Mouse (Mus musculus) adrenal gland, postnatal 14 days (tissue): ENCODE results near the gene Rplp2. TPM values are rescaled to one million over a fixed set of nuclear protein-coding genes. Genes with fewer than 3 reads are reported as not detected.

Experiments
- DNase-seq: peaks from one replicate; pipeline ENCODE4 v3.0.0; 2021; ENCODE audit warnings: mixed read lengths
- total RNA-seq: library from RNA; stranded (reverse); gene quantifications from 2 replicates; pipeline ENCODE4 v1.2.3, GENCODE M21; 2021

Gene Rplp2
- total RNA-seq, 1 experiment from 2014 or later, result 908 TPM

DNA sequence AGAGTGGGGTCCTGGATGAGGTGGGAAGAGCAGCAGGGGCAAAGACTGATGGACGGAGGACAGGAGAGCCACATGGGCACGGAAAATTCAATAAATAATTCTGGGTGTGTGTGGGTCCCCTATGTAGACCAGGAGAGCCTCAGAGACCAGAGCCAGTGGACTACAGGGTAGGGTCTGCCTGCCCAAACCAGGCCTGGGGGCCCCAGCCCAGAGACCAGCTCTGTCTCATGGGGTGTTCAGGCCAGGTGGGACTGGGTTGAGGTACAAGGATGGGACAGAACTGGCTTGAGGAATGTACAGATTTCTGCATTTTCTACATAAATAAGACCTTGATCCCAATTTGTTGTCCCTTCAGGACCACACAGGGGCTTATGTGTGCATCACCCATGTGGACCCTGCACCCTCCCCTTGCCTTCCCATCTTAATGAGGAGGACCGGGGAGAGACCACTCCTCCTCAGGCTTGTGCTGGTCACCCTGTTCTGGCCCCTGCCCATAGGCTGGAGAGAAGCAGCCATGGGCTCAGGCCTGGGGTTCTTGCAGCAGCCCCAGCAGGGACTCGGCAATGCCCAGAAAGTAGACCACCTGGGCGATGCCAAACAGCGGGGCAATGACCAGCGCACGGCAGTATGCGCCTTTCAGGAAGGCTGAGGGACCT is 16.5 kb upstream of the Rplp2 start:
- DNase-seq, result no peak

DNA sequence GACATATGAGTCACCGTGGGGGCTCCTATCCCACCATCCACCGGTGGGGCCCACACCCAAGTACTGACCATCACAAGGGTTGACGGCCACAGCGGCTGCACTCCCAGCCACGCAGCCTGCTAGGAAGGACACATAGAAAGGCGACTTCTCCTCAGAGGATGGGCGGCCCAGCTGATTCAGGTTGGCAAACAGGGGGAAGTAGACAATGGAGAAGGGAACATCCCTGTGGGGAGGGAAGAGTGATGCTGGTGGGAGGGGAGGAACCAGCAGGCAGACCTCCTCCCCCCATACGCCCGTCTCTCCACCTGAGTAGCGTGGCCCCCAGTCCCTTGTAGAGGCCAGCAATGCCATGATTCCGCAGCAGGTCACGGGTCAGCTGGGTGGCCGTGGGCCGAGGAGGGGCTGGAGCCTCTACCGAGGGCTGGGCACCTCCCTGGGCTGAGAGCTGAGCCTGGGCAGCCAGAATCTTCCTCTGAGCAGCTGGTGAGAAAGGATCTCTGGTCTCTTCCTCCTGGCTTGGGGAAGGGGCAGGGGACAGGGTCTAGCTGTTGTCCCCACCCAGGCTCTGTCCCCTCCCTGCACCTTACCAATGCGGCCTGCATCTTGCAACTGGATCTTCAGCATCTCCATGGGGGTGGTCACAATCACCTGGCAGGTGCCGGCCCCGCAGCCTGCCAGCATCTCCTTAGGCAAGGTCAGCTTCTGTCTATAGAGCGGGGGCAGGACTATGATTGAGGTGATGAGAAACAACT is 15.6 kb upstream of the Rplp2 start:
- DNase-seq, result no peak

DNA sequence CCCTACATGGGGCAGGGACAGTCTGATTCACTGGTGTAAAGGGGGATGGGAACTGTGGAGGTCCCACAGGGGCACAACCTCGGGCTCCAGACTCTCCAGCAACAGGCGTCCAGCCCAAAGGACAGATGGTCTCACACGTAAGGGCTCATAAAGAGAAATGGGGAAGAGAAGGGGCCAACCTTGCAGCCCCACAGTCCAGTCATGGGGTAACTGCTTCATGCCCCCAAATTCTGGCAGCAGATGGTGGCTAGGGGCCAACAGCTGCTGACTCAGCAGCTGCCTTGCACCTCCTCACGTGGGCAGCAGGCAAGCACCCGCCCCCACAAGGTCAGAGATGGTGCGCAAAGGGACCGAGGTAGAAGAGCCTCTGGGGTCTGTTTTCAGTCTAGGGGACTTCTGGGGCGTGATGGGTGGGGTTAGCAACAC is 15.0 kb upstream of the Rplp2 start:
- peak; percentile 90 for DNase-seq

GRCm38 (mm10) chr7:141432741-141433516 is 14.2 kb upstream of the Rplp2 start:
- peak; percentile 82 for DNase-seq

GRCm38 (mm10) chr7:141433517-141434400 is 13.4 kb upstream of the Rplp2 start:
- DNase-seq, result no peak

DNA sequence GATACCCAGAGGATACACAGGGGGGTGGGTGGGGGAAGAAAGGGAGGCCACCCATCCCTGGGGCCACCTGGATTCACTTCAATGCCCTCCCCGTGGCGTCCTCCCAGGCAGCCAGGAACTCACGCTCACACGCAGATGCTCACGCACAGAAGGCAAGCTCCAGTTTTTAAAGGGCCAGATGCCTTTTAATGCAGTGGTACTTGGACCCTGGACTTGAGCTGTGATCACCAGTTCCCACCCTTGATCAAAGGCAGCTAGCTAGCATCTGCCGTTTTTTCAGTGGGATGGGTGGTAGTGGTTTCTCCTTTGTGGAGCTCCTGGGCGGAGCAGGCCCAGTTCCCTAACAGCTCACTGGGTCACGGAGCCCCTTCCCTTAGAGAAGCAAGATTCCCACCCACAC is 12.7 kb upstream of the Rplp2 start:
- DNase-seq, result peak; percentile 72

DNA sequence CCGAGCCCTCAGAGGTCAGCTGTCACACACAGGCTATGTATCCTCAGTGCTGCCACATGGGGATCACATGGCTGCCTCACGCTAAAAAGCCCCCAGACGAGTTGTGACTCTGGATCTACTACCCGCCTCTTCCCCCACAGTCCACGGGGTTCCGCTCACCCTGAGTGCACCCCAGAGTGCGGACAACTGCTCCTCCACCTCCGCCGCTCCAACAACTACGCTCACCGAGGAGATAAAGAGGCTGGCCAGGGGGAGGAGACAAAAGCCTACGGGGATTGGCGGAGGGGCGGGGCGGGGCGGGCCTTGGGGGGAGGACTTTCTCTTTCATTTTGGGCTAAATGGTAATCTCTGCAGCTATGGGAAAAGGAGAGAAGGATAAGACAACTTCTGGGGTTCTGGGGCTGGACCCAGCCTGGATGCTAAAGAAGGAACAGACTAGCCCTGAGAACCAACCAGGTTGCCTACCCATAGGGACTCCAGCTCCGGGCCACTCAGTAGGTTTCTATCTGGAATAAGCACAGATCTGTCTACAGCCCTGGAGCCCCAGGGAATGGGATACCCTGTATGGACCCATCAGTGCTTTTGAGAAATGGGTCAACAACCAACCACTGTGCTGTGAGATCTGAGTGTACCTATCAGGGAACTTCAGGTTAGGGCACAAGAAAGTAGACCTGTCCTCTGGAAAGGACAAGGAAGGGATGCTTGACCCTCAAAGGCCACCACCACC is 11.9 kb upstream of the Rplp2 start:
- peak; percentile 85 for DNase-seq

DNA sequence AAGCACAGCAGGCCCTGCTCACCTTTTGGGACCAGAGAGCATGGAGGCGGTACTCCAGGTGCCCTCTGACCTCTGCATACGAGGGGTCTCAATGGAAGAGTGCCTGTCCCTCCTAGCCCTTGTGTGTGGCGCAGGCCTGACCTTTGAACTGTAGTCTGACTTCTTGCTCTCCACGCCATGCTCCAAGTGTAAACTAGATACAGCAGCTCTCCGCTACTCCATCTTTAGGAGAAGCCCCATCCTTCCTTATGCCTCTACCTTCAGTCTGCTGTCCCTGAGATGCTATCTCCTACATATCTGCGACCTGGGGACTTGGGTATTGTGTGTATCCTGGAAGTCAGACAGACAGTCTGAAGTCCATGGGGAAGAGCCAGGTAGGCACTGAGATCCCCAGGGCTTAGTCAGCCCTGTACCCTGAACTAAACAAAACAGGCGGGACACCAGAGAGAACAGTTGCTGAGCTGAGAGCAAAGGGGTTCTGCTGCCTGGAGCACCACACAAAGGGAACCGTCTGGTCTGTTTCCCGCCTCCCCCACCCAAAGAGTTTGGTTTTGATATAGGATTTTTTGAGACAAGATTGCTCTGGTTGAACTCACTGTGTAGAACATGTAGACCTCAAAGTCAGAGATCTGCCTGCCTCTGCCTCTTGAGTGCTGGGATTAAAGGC is 11.2 kb upstream of the Rplp2 start:
- DNase-seq, result no peak

- no peak for DNase-seq
These were observed 10.7 kb upstream of the Rplp2 start for GRCm38 (mm10) chr7:141436523-141436892.

DNA sequence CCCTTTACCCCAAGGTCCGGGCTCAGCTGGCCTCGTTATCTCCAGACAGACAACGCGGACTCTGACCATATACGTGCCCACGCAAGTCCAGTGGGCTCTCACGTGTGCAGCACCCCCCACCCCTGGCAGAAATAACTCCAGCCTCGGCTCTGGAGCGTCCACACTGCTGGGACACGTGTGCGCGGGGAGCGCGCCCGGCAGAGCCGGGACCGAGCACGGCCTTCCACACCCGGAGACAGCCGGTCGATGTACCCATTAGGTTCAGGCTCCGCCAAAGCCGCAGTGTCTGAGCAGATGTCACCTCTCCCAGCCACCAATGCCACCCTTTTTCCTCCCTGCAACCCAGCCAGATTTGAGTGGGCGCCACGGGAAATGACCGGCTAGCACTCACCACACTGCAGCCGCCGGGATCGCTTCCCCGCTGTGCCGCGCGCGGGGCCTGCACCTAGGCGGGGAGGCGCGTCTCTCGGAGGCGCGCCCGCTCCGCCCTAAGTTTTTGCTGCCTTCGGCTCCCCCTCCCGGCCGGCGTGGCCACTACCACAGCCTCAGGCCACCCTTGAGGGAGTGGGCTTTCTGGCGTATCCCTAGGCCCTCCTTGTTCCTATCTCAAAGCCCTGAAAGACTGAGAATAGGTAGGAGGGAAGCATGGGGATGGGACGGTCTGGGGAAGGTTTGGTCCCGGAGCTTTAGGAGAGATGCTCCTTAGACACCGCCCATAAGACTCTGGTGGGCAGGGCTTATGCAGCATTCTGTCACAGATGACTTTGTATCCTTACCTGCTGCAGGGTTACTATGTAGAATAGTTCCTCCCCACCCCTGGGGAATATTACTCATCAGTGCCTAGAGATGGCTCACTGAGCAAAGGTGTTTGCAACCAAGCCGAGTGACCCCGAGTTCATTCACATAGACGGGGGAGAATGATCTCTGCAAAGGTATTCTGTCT is 9.7 kb upstream of the Rplp2 start, which contains the start of gene Slc25a22:
TSS of gene Slc25a22 (minus strand) at position 715 of the 943 bp plus-strand sequence.
- peak; percentile 92 for DNase-seq

DNA sequence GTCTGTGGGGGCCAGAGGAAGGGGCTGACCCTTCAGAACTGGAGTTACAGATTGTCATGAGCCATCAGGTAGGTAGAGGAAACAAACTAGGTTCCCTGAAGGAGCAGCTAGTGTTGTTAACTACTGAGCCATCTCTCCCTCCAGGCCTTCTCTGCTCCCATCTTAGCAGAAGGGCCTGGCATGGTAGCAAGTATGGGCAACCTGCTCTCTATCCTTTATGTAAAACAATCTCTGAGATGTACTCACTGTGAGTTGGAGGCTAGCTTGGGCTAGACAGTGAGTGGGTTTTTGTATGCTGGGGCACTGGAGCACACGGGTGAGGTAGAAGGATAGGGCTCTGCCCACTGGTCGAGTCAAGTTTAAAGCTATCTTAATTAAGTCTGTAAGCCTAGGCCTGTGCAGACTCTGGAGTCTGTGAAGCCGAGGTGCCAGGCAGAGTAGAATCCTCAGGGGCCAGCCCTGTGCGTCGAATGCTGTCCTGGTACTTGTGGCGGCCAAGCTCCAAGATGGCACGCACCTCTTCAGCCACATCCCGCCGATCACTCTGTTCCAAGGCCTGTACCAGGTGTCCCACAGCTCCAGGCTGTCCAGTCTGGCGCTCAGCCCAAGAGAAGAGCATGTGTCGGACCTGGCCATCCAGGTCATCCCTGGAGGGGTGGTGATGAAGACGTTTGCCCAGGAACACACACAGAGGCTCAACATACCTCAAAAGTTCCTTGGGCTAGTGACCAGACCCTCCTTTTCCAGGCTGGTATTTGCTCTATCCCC is 8.8 kb upstream of the Rplp2 start:
- no peak for DNase-seq

GRCm38 (mm10) chr7:141439140-141439679 is 8.0 kb upstream of the Rplp2 start:
- DNase-seq, result no peak

- DNase-seq, result no peak
These were observed 7.4 kb upstream of the Rplp2 start for GRCm38 (mm10) chr7:141439811-141440210.

DNA sequence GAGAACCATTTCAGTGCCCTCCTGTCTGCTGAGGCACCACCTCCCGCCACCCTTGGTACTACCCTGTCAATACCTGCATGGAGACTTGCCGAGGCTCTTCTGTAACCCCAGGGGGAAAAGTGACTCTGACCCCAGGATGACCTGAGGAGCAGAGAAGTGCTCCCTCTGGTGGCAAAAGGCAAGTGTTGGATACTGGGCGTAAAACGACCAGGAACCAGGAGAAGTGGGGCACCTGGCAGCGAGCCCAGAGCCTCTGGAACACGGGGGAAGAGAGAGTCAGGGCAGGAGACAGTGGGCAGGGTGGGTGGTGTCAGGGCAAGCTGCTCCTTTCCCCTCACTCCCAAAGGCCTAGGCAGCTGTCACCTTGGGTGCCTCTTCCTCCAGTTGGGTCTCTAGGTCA is 6.6 kb upstream of the Rplp2 start:
- DNase-seq, result peak; percentile 80

DNA sequence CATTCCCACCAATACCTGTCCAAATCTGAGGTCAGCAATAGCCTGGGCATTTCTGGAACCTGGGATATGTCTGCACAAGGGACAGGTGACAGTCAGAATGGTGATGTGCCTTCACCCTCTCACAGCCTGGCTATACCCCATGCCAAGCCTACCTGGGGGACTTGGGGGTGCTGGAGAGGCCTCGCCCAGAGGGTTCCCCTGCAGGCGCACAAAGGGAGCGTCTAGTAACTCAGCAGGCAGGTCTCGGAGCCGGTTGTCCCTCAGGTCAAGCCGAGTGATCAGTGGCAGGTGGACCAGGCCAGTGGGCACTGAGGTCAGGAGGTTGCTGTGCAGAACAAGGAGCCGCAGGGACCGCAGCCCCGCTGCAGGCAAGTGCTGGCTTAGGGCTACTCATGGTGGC is 5.7 kb upstream of the Rplp2 start:
- no peak for DNase-seq

DNA sequence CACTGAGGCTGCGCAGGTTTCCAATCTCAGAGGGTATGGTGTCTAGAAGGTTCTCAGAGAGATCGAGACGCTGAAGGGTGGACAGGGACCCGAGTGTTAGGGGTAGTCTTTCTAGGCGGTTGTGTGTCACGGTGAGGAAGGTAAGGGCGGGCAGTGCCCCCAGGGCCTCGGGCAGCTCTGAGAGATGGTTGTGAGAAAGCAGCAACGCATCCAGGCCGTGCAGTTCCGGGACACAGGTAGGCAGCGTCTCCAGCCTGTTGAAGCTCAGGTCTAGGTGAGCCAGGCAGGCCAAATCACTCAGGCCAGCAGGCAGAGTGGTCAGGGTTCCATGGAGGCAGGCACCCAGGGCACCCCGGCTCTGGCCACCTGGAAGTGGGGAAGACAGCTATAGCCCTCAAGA is 5.0 kb upstream of the Rplp2 start:
- DNase-seq, result no peak

- no peak for DNase-seq
These were observed 3.9 kb upstream of the Rplp2 start for GRCm38 (mm10) chr7:141443081-141443821.

DNA sequence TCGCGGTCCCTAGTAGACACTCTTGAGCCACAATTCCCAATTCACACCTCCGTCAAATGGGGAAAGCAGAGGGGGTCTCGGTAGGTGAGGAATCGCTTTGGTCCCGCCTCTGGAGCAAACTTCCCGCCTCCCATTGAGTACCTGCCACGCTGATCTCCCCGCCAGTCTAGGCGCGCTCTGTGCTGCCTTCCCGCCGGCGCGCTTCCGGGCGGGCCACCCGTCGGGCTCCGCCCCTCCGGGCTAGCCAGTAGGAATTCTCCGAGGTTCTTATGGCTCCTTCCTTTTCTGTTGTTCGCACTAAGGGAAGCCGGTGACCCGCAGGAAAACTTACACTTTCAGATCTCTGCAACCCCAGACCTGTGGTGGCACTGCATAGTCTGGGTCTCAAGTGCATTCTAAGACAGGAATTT is 3.3 kb upstream of the Rplp2 start, which contains the start of gene Pidd1:
TSS of gene Pidd1 (minus strand) at position 198 of the 410 bp plus-strand sequence.
- DNase-seq, result peak; percentile 85
